Mouse (Mus musculus) midbrain, embryonic 10.5 days (tissue): Measurements from ENCODE around the gene Pou4f1. TPM values are rescaled to one million over a fixed set of nuclear protein-coding genes. Genes with fewer than 3 reads are reported as not detected.

Experiments
- DNase-seq: peaks from one replicate; pipeline ENCODE4 v3.0.0-alpha.2; 2017; ENCODE audit warnings: low spot score
- H3K27ac ChIP-seq: fragments of 300-500 bp; sonication (generic); replicated peaks from 2 replicates; pipeline ENCODE4 v1.5.1; 2016; ENCODE audit warnings: mild to moderate bottlenecking
- H3K27me3 ChIP-seq: fragments of 300-500 bp; sonication (generic); 2 replicates; pipeline ENCODE4 v1.6.1; 2016; ENCODE audit warnings: low read depth, mild to moderate bottlenecking; ENCODE audit not compliant: poor library complexity, severe bottlenecking
- H3K36me3 ChIP-seq: fragments of 300-500 bp; sonication (generic); 2 replicates; pipeline ENCODE4 v1.6.1; 2016; ENCODE audit warnings: mild to moderate bottlenecking, moderate library complexity
- H3K4me1 ChIP-seq: fragments of 300-500 bp; sonication (generic); 2 replicates; pipeline ENCODE4 v1.6.1; 2016
- H3K4me3 ChIP-seq: fragments of 300-500 bp; sonication (generic); 2 replicates; pipeline ENCODE4 v1.5.1; 2016; ENCODE audit warnings: mild to moderate bottlenecking, moderate library complexity
- H3K9me3 ChIP-seq: fragments of 300-500 bp; sonication (generic); replicated peaks from 2 replicates; pipeline ENCODE4 v1.6.1; 2016; ENCODE audit warnings: mild to moderate bottlenecking
- WGBS: fragments of 180-500 bp; shearing (Covaris S2); methylation state at CpG from one replicate; pipeline ENCODE4 v1.1.7; 2016; 5-methylcytosine and 5-hydroxymethylcytosine counted together
- polyA plus RNA-seq: library from polyadenylated mRNA; unstranded; fragments of >200 nt; fragmentation: Nextera tagmentation; extraction: Ambion mirVana; gene quantifications from 2 replicates; pipeline ENCODE4 v1.2.1, GENCODE M21; 2016

Pou4f1 gene
- polyA plus RNA-seq, 1 experiment from 2014 or later, result 24.5 TPM

DNA sequence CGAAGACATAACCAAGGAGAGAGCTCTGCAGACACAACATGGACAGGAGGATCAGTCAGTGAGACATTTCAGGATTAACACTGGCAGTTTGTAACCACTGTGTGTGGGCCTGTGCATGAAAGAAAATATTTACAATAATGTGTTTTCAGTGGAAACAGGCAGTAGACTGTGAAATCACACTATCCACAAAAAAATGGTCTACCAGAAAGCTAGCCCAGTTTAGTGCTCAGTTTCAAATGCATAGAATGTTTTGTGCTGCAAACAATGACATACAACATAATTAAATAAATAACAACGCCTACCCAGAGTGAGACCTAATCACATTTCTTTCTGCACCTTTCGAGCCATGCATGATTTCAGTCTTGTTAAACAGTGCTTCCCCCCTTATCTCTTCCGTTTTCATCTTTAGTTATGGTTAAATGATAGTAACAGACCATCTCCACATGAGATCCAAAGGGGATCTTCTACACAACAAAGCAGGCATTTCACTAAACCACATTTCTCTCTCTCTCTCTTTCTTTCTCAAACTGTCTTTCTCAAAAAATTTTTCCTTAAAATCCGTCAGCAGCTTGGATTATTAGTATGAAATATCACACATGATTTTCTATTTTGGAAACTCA lies 4.1 kb downstream of the Pou4f1 start:
- Histone ChIP-seq H3K27me3 (peaks cover 98% of the 10 kb centered on the region), H3K27ac (no peak overlapping the region), H3K9me3 (no peaks in the 10 kb centered on the region), H3K4me3 (no peak overlapping the region), H3K4me1 (peaks cover 45% of the 10 kb centered on the region), H3K36me3 (no peaks in the 10 kb centered on the region)
- 2% methylated on average over 5 of the region's 5 CpGs for WGBS
- no peak for DNase-seq

- Histone ChIP-seq H3K36me3 (no peaks in the 10 kb centered on the region), H3K27ac (no peak overlapping the region), H3K4me3 (peak overlapping the region; percentile 54; the same call in 1 of the 2 replicates), H3K27me3 (peaks cover 98% of the 10 kb centered on the region), H3K4me1 (peaks cover 37% of the 10 kb centered on the region), H3K9me3 (no peaks in the 10 kb centered on the region)
- DNase-seq, result no peak
- WGBS, result under 1% methylated on average over 10 of the region's 10 CpGs
Observed at GRCm38 (mm10) chr14:104461286-104462240, 6.2 kb downstream of the Pou4f1 start.

DNA sequence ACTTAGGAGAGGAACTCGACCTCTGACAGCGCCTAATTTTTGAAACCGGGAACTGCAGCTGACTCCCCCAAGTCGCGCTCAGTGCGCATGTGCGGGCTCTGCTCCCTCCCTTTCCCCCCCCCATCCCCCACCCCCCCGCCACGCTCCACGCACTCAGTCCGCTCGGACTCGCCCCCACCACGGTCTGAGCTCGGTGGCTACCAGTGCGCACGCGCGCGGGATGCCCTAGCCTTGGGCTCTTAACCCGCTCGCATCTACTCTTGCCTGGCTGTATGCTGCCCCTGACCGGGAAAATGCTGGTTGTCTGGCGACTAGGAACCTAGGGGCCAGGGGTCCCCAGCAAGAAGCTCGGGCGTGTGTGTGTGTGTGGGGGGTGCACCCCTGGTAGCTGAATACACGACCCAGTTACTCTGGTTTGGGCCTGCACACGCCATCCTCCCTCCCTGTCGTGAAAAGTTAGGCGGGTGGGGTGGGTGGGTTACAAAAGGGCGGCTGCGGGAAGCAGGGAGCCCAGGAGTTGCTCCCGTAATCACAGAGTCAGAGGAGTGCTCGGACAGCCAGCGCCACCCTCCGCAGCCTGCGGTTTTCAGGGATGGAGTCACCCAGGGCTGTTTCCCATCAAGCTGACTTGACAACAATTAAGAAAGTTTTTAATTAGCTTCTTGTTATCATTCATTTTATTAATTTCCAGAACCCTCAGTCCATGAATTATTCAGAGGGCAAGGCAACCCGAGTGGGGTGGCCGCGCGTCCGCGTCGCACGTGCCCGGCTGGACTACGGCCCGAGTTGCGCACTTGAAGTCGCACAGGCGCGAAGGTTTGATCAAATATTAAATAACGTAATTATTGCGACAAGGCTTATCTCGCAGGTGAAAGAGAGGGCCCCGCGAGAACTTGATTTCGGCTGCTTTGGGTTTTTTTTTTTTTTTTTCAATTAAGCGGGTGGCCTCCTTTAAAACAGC lies 7.2 kb downstream of the Pou4f1 start:
- peak overlapping the region; percentile 55 for H3K27ac ChIP-seq
- H3K4me3 ChIP-seq, result peak overlapping the region; percentile 54
- H3K27me3 ChIP-seq, result peaks cover 98% of the 10 kb centered on the region
- H3K9me3 ChIP-seq, result no peaks in the 10 kb centered on the region
- H3K36me3 ChIP-seq, result no peaks in the 10 kb centered on the region
- peaks cover 31% of the 10 kb centered on the region for H3K4me1 ChIP-seq
- under 1% methylated on average over 59 of the region's 59 CpGs for WGBS
- peak; percentile 92 for DNase-seq

GRCm38 (mm10) chr14:104459513-104460111 lies 8.2 kb downstream of the Pou4f1 start:
- peak; percentile 35 for DNase-seq
- WGBS, result under 1% methylated on average over 25 of the region's 25 CpGs
- Histone ChIP-seq H3K27me3 (peaks cover 98% of the 10 kb centered on the region), H3K4me1 (peaks cover 27% of the 10 kb centered on the region), H3K9me3 (no peaks in the 10 kb centered on the region), H3K36me3 (no peaks in the 10 kb centered on the region), H3K27ac (no peak overlapping the region), H3K4me3 (peak overlapping the region; percentile 54)

GRCm38 (mm10) chr14:104458728-104459512 lies 8.9 kb downstream of the Pou4f1 start:
- H3K4me1 ChIP-seq, result peaks cover 27% of the 10 kb centered on the region
- no peaks in the 10 kb centered on the region for H3K9me3 ChIP-seq
- H3K27ac ChIP-seq, result no peak overlapping the region
- no peaks in the 10 kb centered on the region for H3K36me3 ChIP-seq
- H3K4me3 ChIP-seq, result peak overlapping the region; percentile 54; the same call in 1 of the 2 replicates
- peaks cover 98% of the 10 kb centered on the region for H3K27me3 ChIP-seq
- under 1% methylated on average over 19 of the region's 19 CpGs for WGBS
- peak; percentile 23 for DNase-seq

- under 1% methylated on average over 20 of the region's 20 CpGs for WGBS
- peak; percentile 50 for DNase-seq
- no peak overlapping the region for H3K27ac ChIP-seq
- peaks cover 93% of the 10 kb centered on the region for H3K27me3 ChIP-seq
- no peak overlapping the region for H3K4me3 ChIP-seq
- H3K4me1 ChIP-seq, result peaks cover 27% of the 10 kb centered on the region
- H3K9me3 ChIP-seq, result no peaks in the 10 kb centered on the region
- H3K36me3 ChIP-seq, result no peaks in the 10 kb centered on the region
Observed at GRCm38 (mm10) chr14:104457966-104458710, 9.7 kb downstream of the Pou4f1 start.

GRCm38 (mm10) chr14:104456976-104457375 lies 10.8 kb downstream of the Pou4f1 start:
- Histone ChIP-seq H3K27ac (no peak overlapping the region), H3K27me3 (peaks cover 81% of the 10 kb centered on the region), H3K4me3 (no peak overlapping the region), H3K36me3 (no peaks in the 10 kb centered on the region), H3K9me3 (no peaks in the 10 kb centered on the region), H3K4me1 (peaks cover 27% of the 10 kb centered on the region)
- 1% methylated on average over 5 of the region's 5 CpGs for WGBS
- peak; percentile 27 for DNase-seq

DNA sequence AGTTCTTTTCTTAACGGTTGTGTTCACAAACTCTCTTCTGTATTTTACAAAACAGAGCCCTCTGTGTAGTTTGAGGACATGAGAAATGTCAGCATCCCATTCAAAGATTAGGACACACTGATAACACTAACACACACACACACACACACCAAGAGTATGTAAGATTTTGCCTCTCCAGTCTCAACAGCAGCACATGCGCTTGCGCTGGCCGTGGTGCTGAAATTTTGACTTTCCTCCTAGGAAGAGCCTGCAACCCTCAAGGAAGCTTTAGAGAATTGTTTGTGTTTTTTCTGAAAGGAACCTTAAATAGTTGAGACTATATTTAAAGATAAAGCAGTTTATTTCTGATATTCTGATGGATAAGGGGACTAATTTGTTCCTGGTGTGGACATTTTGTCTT lies 14.0 kb downstream of the Pou4f1 start:
- H3K27me3 ChIP-seq, result peaks cover 51% of the 10 kb centered on the region
- WGBS, result 11% methylated on average over 4 of the region's 4 CpGs
- H3K9me3 ChIP-seq, result no peaks in the 10 kb centered on the region
- no peak overlapping the region for H3K27ac ChIP-seq
- peaks cover 8% of the 10 kb centered on the region for H3K4me1 ChIP-seq
- H3K4me3 ChIP-seq, result no peak overlapping the region
- H3K36me3 ChIP-seq, result no peaks in the 10 kb centered on the region
- peak; percentile 67 for DNase-seq

DNA sequence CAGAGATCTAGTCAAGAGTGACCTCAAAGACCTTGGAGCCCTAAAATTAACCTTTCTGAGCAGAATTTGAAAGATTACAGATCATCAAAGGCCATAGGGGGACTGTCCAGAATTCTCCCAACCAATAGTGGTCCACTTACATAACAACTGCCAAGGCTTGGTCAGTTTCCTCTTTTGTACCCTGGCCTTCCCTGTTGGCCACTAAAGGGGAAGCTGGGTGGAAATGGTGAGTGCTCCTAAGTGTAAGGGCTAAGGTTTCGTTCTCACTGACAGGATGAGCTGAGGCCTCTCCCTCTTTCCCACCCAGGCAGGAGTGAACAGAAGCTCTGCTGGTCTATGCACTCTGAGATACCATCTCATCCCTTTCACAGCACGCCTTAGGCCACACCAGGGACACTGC lies 33.5 kb downstream of the Pou4f1 start:
- no peaks in the 10 kb centered on the region for H3K36me3 ChIP-seq
- H3K4me3 ChIP-seq, result no peak overlapping the region
- 67% methylated on average over 2 of the region's 2 CpGs for WGBS

GRCm38 (mm10) chr14:104430819-104431218 lies 37.0 kb downstream of the Pou4f1 start:
- Histone ChIP-seq H3K27ac (no peak overlapping the region), H3K4me1 (no peaks in the 10 kb centered on the region), H3K27me3 (no peaks in the 10 kb centered on the region), H3K9me3 (no peaks in the 10 kb centered on the region), H3K4me3 (no peak overlapping the region), H3K36me3 (no peaks in the 10 kb centered on the region)
- 80% methylated on average over 4 of the region's 4 CpGs for WGBS
- DNase-seq, result no peak

More for the DNA sequence above, 33.5 kb downstream of the Pou4f1 start:
- no peaks in the 10 kb centered on the region for H3K27me3 ChIP-seq
- no peak for DNase-seq
- H3K4me1 ChIP-seq, result no peaks in the 10 kb centered on the region
- no peaks in the 10 kb centered on the region for H3K9me3 ChIP-seq
- H3K27ac ChIP-seq, result no peak overlapping the region
